ENCODE assay signal across 10 mouse cellular contexts in the genomic region with DNA sequence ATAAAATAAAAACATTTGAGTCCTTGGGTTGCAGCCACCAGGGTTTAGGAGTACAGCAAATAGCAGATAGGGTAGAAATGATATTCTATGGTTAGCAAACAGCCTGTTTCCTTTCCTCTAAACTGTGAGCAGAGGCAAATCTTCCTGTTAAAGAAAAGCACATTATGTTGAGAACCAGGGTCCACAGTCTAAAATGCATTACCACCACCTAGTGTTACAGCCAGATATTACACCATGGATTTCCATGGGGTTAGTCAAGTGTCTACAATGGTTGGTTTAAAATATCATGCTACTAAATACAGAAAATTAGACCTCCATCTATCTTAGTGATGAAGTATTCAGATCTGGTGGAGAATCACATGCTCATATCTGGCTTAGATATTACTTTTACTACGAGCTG. TPM values are rescaled to one million over a fixed set of nuclear protein-coding genes. Genes with fewer than 3 reads are reported as not detected.
A peak's percentile ranks its signal among the peaks of the same experiment; 100 is the strongest.
DNase-seq lines count a peak whose midpoint lies in the region; ATAC-seq and TF ChIP-seq lines count a peak whose summit lies in the region.
"Had no signal": no experiment of that assay in that cellular context is flagged by ENCODE, and none has a peak within 500 bp of the region (broad histone marks: within the 10 kb centered on the region; RNA-seq: fewer than 3 reads in every experiment).

No protein-coding gene starts in this region.

- ATAC-seq in hindbrain, embryonic 11.5 days (ENCODE audit: low FRiP score): peak; percentile 76; the same call in 1 of the 2 replicates
- ATAC-seq in heart, embryonic 12.5 days (ENCODE audit: insufficient number of reproducible peaks, low FRiP score): 0 out of 2 replicates have a peak, but pooled peaks have one; percentile 48
- ATAC-seq in midbrain, embryonic 13.5 days: peak; percentile 65; the same call in 1 of the 2 replicates

- H3K9me3 ChIP-seq in hindbrain, embryonic 11.5 days (ENCODE audit: control insufficient read depth, low read length): no peaks in the 10 kb centered on the region
- no peaks in the 10 kb centered on the region for H3K9me3 ChIP-seq in hindbrain, embryonic 10.5 days
- H3K9me3 ChIP-seq in E14TG2a.4 (ENCODE audit: low read length): no peaks in the 10 kb centered on the region
- no peaks in the 10 kb centered on the region for H3K9me3 ChIP-seq in heart, embryonic 12.5 days (replicated peaks)
- no peaks in the 10 kb centered on the region for H3K9me3 ChIP-seq in midbrain, embryonic 13.5 days
- H3K9me3 ChIP-seq: embryonic facial prominence, embryonic 12.5 days; megakaryocyte, embryonic 14.5 days had no signal

- peak; percentile 76 for TF ChIP-seq CTCF in E14TG2a.4 (conservative IDR thresholded peaks at IDR 0.05; ENCODE audit: low read length)

- no peak overlapping the region for H3K4me3 ChIP-seq in hindbrain, embryonic 11.5 days (ENCODE audit: low read depth, low read length)
- H3K4me3 ChIP-seq in hindbrain, embryonic 10.5 days: no peak overlapping the region
- H3K4me3 ChIP-seq in E14TG2a.4 (replicated peaks; ENCODE audit: low read length): no peak overlapping the region
- H3K4me3 ChIP-seq in heart, embryonic 12.5 days: no peak overlapping the region
- H3K4me3 ChIP-seq in midbrain, embryonic 13.5 days (replicated peaks): no peak overlapping the region
- H3K4me3 ChIP-seq: embryonic facial prominence, embryonic 12.5 days had no signal

- H3K4me2 ChIP-seq in hindbrain, embryonic 11.5 days (replicated peaks; ENCODE audit: low read depth, low read length): no peak overlapping the region
- H3K4me2 ChIP-seq in heart, embryonic 12.5 days: no peak overlapping the region
- H3K4me2 ChIP-seq in midbrain, embryonic 13.5 days (replicated peaks): no peak overlapping the region
- H3K4me2 ChIP-seq: embryonic facial prominence, embryonic 12.5 days had no signal

- peak; percentile 65 for DNase-seq in hindbrain, embryonic 11.5 days (ENCODE audit: low spot score)
- no peak for DNase-seq in hindbrain, embryonic 10.5 days (ENCODE audit: low spot score)
- peak; percentile 42 for DNase-seq in c-Kit-negative CD71-positive TER-119-positive erythroid progenitor cells, embryonic 14.5 days (ENCODE audit: low read depth, low spot score)
- peak; percentile 33 to 45 for DNase-seq in layer of hippocampus, adult 8-10 months (ENCODE audit: low spot score in 2 of 2)
- no peak for DNase-seq in ovary, postnatal 10 days (ENCODE audit: low spot score)

- no peaks in the 10 kb centered on the region for H3K27me3 ChIP-seq in hindbrain, embryonic 11.5 days (ENCODE audit: control insufficient read depth, insufficient read depth, low read length)
- no peaks in the 10 kb centered on the region for H3K27me3 ChIP-seq in hindbrain, embryonic 10.5 days (ENCODE audit: insufficient read depth, poor library complexity, severe bottlenecking)
- H3K27me3 ChIP-seq in E14TG2a.4 (ENCODE audit: insufficient read depth, low read length): no peaks in the 10 kb centered on the region
- no peaks in the 10 kb centered on the region for H3K27me3 ChIP-seq in heart, embryonic 12.5 days (replicated peaks)
- no peaks in the 10 kb centered on the region for H3K27me3 ChIP-seq in midbrain, embryonic 13.5 days
- H3K27me3 ChIP-seq: embryonic facial prominence, embryonic 12.5 days; megakaryocyte, embryonic 14.5 days had no signal

- no peaks in the 10 kb centered on the region for H3K36me3 ChIP-seq in hindbrain, embryonic 11.5 days (ENCODE audit: control insufficient read depth, insufficient read depth, low read length)
- H3K36me3 ChIP-seq in hindbrain, embryonic 10.5 days: peaks cover 20% of the 10 kb centered on the region
- H3K36me3 ChIP-seq in E14TG2a.4 (ENCODE audit: insufficient read depth, low read length): peaks cover 32% of the 10 kb centered on the region
- peaks cover 23% of the 10 kb centered on the region for H3K36me3 ChIP-seq in heart, embryonic 12.5 days
- peaks cover 18% of the 10 kb centered on the region for H3K36me3 ChIP-seq in midbrain, embryonic 13.5 days
- H3K36me3 ChIP-seq: embryonic facial prominence, embryonic 12.5 days had no signal

- 63% methylated on average over 1 of the region's 1 CpGs for WGBS in hindbrain, embryonic 11.5 days
- 55% methylated on average over 1 of the region's 1 CpGs for WGBS in hindbrain, embryonic 10.5 days
- 35% methylated on average over 1 of the region's 1 CpGs for whole genome bisulfite sequencing in heart, embryonic 12.5 days
- 57% methylated on average over 1 of the region's 1 CpGs for WGBS in midbrain, embryonic 13.5 days

- H3K9ac ChIP-seq in hindbrain, embryonic 11.5 days (ENCODE audit: low read depth, low read length): no peak overlapping the region
- no peak overlapping the region for H3K9ac ChIP-seq in heart, embryonic 12.5 days
- no peak overlapping the region for H3K9ac ChIP-seq in midbrain, embryonic 13.5 days (replicated peaks)
- H3K9ac ChIP-seq: embryonic facial prominence, embryonic 12.5 days had no signal

- no peak overlapping the region for H3K27ac ChIP-seq in hindbrain, embryonic 11.5 days (ENCODE audit: low read depth, low read length)
- no peak overlapping the region for H3K27ac ChIP-seq in hindbrain, embryonic 10.5 days
- no peak overlapping the region for H3K27ac ChIP-seq in heart, embryonic 12.5 days (ENCODE audit: poor library complexity, severe bottlenecking)
- no peak overlapping the region for H3K27ac ChIP-seq in midbrain, embryonic 13.5 days
- H3K27ac ChIP-seq: embryonic facial prominence, embryonic 12.5 days had no signal

- no peaks in the 10 kb centered on the region for H3K4me1 ChIP-seq in hindbrain, embryonic 11.5 days (replicated peaks; ENCODE audit: control insufficient read depth, insufficient read depth, low read length)
- H3K4me1 ChIP-seq in hindbrain, embryonic 10.5 days (replicated peaks): no peaks in the 10 kb centered on the region
- no peaks in the 10 kb centered on the region for H3K4me1 ChIP-seq in E14TG2a.4 (replicated peaks; ENCODE audit: low read depth, low read length)
- H3K4me1 ChIP-seq in heart, embryonic 12.5 days (replicated peaks): no peaks in the 10 kb centered on the region
- no peaks in the 10 kb centered on the region for H3K4me1 ChIP-seq in midbrain, embryonic 13.5 days (replicated peaks)
- H3K4me1 ChIP-seq: embryonic facial prominence, embryonic 12.5 days had no signal

RNA-seq across cellular contexts. Expression of a gene that starts 30.2 kb away (rescaled TPM):
- 51.4 and 53.8 TPM in 2 replicates for polyA plus RNA-seq in hindbrain, embryonic 11.5 days (2014; fragmentation: Nextera tagmentation; extraction: Ambion mirVana)
- polyA plus RNA-seq in hindbrain, embryonic 10.5 days (2016; fragmentation: Nextera tagmentation; extraction: Ambion mirVana): 40.8 and 41.0 TPM in 2 replicates
- polyA plus RNA-seq in heart, embryonic 12.5 days (2016; fragmentation: Nextera tagmentation; extraction: Ambion mirVana): 29.4 and 31.7 TPM in 2 replicates
- total RNA-seq in layer of hippocampus, adult 8-10 months (2022): 100 to 1,000 TPM in 1 of 4 experiments, 10 to 100 TPM in 3; 78.3 to 100 (median 86.5) TPM
- polyA plus RNA-seq in midbrain, embryonic 13.5 days (2015; fragmentation: Nextera tagmentation; extraction: Ambion mirVana): 47.8 and 50.6 TPM in 2 replicates

Comparison
In these comparisons a context has a peak if more than half of its experiments do, and no peak if none do; other contexts are left out.
1. DNase-seq: peak in hindbrain, embryonic 11.5 days (single experiment), c-Kit-negative CD71-positive TER-119-positive erythroid progenitor cells, embryonic 14.5 days (single experiment) and layer of hippocampus, adult 8-10 months (2 of 2); none in hindbrain, embryonic 10.5 days (single experiment) and ovary, postnatal 10 days (single experiment).
2. Peak in every context shown above with its lines, with median percentiles within 50 percentile points of each other: ATAC-seq.